Mouse (Mus musculus) layer of hippocampus, adult 18-20 months (tissue): Measurements from ENCODE around the gene Prpsap1. TPM values are rescaled to one million over a fixed set of nuclear protein-coding genes. Genes with fewer than 3 reads are reported as not detected.
A peak's percentile ranks its signal among the peaks of the same experiment; 100 is the strongest.
"Not testable (repeated sequence)": the region's sequence is repeated elsewhere in the genome, so short reads cannot be mapped to it uniquely, and the experiment has no call there.

Experiments
- DNase-seq, 2 experiments: peaks; one replicate each; pipeline ENCODE4 v3.0.0; 2022; ENCODE audit warnings: low spot score in 2 of 2
- total RNA-seq, 2 experiments: library from RNA; stranded (reverse); gene quantifications; 2 replicates each; pipeline ENCODE4 v1.2.3; 2021

The Prpsap1 gene
- total RNA-seq, 2 experiments from 2014 or later, result 87.0 to 91.5 TPM

DNA sequence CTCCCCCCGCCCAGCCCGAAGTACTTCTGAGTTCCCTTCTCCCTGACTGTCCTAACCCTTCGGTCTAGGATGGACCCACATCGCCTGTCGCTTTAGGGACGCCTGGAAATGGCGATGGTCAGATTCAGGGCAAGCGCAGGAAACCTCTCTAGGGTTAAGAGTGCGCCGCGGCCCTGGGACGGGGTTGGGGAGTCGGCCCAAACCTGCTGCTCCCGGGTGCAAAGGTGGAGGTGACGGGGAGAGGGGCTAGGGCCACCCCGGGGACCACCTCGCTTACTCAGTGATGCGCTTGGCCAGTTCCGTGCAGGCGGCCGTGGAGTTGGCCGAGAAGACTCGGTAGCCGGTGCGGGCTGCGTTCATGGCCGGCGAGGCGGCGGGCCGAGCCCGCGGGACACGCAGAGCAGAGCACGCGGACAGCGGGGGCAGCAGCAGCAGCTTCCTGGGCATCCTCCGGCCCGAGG is 4.2 kb downstream of the Prpsap1 start:
- peak in 1 of 2 experiments; percentile 35 for DNase-seq

DNA sequence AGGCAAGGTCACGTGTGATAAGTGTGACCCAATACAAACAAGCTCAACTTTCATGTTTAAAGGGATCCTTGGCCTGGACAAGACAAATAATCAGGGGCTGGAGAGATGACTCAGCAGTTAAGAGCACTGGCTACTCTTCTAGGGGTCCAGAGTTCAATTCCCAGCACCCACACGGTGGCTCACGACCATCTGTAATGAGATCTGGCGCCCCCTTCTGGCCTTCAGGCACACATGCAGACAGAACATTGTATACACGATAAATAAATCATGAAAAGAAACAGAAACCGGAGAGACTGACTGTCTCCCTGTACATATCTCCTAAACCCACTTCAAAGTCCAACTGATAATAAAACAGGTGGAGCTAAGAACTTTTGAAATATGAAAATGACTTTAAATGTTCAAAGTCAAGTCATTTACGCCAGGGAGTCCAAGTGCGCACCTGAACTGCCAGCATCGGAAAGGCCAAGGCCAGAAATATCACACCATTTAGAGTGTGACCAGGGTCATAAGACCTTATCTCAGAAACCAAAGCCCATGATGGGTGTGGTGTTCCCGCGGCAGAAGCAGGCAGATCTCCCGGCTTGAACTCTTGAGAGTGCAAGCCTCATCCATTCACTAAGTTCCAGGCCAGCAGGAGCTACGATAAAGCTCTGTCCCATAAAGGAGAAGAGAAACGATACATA is 5.2 kb downstream of the Prpsap1 start:
- DNase-seq, result no peak

GRCm38 (mm10) chr11:116488207-116488606 is 5.8 kb downstream of the Prpsap1 start:
- DNase-seq, result no peak

DNA sequence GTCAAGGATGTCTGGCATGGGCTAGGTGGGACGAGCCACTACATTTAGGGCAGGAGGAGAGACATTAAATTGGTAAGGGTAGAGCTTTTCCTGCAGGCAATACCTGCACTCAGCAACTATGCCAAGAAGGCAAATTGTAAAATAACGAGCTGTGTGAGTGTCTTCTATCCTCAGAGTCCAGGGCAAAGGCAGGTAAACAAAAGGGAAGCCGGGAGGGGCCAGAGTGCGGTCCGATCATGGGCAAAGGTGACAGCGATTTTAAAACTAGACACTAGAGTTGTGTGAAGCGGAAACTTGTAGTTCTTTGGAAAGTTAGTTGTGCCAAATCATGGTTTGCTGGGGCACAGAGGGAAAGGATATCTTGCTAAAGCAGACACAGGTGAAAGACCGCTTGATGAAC is 9.7 kb downstream of the Prpsap1 start:
- no peak for DNase-seq

DNA sequence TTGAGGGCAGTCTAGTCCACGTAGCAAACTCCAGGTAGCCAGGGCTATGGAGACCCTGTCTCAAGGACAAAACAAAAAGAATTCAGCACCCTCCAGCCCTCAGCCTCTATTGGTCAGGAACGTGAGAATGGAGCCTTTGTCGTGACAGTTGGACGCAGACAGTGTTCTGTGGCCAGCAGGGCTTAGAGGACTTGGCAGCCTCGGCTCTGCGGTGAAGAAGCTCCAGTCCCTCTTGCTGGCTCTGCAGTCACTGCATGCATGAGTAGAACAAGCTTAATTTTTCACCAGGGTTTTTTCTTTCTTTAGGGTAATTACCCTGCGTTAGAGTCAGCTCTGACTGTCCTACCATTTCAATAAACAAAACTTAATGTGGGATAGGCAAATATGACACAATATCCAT is 12.2 kb downstream of the Prpsap1 start:
- no peak for DNase-seq

DNA sequence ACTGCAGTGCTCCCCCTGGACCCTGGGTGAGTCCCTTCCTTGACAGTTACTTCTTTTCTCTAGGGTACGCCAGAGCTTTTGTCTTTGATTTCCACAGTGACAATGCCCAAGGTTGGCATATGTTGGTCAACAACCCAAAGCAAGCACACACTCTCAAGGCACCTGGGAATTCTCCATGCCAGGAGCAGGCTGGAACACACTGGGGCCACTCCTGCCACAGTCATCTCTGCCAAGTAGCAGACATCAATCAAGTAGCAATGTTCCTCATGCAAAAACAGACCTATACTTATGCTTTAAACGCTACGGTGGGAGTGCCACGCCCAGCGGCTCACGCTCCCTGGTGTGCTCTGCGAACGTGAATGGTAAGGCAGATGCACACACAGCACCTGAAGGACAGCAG is 13.0 kb downstream of the Prpsap1 start:
- DNase-seq, result no peak

GRCm38 (mm10) chr11:116479832-116480231 is 14.2 kb downstream of the Prpsap1 start:
- no peak for DNase-seq

DNA sequence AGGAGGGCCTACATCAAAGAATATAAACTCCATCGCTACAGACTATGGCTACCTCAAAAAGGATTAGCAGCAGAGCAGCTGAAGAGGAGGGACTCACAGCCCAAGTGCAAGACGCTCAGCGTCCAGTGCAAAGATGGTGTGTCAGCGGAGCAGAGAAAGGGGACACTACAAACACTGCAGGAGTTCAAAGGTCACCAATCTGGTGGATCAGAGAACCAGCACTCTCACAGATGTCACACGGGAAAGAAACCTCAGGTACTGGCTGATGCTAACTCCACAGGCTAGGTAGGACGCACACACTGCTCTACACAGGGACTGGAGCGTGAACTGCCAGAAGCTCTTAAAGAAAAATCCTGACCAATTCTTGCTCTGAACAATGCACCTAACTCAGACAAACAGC is 15.0 kb downstream of the Prpsap1 start:
- no peak for DNase-seq

GRCm38 (mm10) chr11:116477160-116477759 is 16.7 kb downstream of the Prpsap1 start:
- DNase-seq, result no peak

DNA sequence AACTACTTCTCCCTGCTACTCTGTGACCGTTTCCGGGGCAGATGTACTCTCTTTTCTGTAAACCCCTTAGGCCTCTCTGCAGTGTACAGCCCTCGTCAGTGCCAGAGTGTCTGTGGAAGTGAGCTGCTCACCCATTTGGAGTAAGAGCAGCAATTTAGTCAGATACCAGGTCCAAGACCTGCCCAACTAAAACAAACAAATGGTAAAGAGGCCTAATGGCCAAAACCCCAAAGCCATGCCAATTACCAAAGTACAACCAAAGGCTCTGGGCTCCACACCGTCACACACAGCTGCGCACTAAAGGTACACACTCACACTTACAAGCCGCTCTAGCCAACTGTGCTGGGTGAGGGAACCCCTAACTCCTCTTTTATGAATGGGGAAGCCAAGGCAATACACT is 17.3 kb downstream of the Prpsap1 start:
- DNase-seq, result no peak

- DNase-seq, result no peak
These were observed 18.0 kb downstream of the Prpsap1 start for GRCm38 (mm10) chr11:116476041-116476440.

- no peak for DNase-seq
These were observed 21.7 kb downstream of the Prpsap1 start for GRCm38 (mm10) chr11:116472275-116472674.

GRCm38 (mm10) chr11:116470896-116471295 is 23.1 kb downstream of the Prpsap1 start:
- no peak for DNase-seq

DNA sequence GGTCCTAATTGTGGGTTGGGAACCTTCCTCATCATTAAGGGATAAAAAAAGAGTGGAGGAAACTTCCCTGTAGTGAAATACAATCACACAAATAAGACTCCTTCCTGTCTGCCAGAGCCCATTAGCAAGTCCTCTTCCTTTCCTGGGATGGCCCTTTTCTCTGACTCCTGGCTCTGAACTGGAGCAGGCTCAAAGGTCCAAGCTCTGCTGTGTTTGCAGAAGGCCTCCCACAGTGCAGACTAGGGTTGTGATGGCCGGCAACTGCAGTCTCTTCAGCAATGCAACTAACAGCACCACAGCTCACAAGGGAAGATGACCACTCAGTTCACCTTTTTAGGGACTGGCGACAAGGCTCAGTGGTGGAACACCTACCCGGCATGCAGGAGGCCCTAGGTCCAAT is 23.8 kb downstream of the Prpsap1 start:
- DNase-seq, result no peak

- DNase-seq, result not testable (repeated sequence)
These were observed 25.7 kb downstream of the Prpsap1 start for GRCm38 (mm10) chr11:116468338-116468737.

- DNase-seq, result no peak
These were observed 27.9 kb downstream of the Prpsap1 start, which contains the start of gene Qrich2 for GRCm38 (mm10) chr11:116466141-116466540. Gene Qrich2, minus strand, starts transcription at chr11:116466241.

- DNase-seq, result peak; percentile 74 to 88
These were observed 30.2 kb downstream of the Prpsap1 start for GRCm38 (mm10) chr11:116463833-116464232.

DNA sequence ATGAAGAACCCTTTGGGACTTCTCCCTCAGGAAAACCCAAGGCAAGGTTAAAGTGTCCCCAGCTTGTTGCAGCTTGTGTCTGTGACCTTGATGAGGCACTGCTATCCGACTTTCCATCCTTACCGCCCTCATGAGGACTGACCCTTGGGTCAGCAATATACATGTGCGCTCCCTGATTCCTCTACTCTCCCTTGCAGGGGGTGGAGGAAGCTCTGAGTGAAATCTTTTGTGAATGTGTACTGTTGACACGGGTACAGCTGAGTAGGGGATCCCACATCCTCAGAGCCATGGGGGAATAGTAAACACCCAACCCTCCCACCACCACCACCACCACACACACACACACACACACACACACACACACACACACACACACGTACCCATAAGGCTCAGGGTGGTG is 30.7 kb downstream of the Prpsap1 start:
- DNase-seq, result no peak

- DNase-seq, result no peak
These were observed 34.2 kb downstream of the Prpsap1 start for GRCm38 (mm10) chr11:116459786-116460185.

- no peak for DNase-seq
These were observed 37.8 kb downstream of the Prpsap1 start for GRCm38 (mm10) chr11:116456234-116456633.

- no peak for DNase-seq
These were observed 40.1 kb downstream of the Prpsap1 start for GRCm38 (mm10) chr11:116453889-116454288.

DNA sequence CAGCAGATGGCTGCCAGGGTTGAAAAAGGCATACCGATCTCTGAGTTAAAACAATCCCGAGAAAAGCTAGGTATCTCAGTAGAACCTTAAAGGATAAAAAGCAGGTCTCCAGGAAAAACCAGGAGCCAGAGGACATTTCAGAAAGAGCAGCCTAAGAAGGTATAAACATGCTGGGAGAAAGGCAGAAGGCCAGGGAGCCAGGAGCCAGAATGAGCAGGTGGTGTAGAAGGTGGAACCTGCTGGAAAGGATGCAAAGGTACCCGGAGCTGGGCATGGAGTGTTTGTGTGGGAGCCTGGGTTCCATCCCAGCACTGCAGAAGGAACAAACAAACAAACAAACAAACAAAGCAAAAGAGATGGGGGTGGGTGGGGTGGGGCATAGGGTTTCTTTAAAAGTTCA is 44.7 kb downstream of the Prpsap1 start:
- DNase-seq, result no peak

DNA sequence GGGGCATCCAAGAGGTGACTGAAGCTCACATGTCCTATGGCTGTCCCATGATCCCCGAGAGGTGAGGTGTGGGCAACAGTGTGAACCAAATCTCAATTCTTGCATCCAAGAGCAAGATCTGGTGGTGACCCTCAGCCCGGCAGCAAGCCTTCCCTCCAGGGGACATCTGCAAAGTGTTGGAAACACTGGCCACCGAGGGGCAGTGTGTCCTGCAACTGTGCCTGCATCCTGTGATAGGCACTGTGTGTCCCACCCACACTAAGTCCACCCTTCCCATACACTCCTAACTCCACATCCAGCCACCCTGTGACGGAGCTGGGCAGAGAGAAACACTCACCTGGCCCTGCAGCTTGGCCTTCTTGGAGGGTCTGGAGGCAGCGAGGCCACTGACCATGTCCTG is 46.2 kb downstream of the Prpsap1 start:
- DNase-seq, result no peak
